Mouse (Mus musculus): Measurements from ENCODE around the gene Noxa1.

The Noxa1 gene

DNA sequence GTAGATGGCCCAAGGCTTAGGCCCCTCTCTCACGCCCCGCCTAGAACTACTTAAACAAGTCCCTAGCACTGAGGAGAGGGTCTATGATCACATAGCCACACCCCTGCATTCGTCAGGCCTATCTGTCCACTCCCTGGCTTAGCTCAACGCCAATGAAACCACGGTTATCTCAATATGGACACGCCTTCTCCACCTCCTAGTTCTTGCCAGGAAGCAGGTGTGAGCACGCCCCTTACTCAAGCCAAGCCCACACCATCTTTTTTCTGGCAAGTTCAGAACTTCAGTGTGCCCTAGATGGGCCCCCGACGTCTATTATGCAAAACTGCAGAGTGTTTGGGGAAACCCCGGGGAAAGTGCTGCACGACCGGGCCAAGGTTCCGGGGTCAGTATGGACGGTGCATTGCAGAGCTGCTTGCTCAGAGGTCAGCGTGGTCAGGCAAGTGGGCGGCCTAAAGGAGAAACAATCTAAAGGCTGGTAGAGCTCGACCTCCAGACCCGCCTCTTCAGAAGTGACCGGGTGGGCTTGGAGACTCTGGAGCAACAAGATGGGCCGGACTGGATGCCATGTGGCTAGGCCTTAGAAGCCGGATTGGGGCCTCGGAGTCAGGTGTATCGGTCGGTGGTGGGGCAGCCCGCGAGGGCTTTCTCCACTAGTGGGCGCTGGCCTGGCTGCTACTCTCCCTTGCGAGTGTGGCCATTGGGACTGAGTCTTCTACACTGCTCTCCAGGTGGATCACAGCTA lies at the start of gene Noxa1:
TSS of gene Noxa1 (minus strand) at position 41 of the 742 bp plus-strand sequence.
- no peak for DNase-seq

- DNase-seq: no peak
These were observed 47.0 kb upstream of the Noxa1 start for GRCm38 (mm10) chr2:25141921-25142320.

- no peak for DNase-seq
These were observed 46.2 kb upstream of the Noxa1 start for GRCm38 (mm10) chr2:25141185-25141584.

GRCm38 (mm10) chr2:25137832-25138231 lies 42.9 kb upstream of the Noxa1 start:
- DNase-seq: no peak

- no peak for DNase-seq
These were observed 36.7 kb upstream of the Noxa1 start for GRCm38 (mm10) chr2:25131601-25132000.

DNA sequence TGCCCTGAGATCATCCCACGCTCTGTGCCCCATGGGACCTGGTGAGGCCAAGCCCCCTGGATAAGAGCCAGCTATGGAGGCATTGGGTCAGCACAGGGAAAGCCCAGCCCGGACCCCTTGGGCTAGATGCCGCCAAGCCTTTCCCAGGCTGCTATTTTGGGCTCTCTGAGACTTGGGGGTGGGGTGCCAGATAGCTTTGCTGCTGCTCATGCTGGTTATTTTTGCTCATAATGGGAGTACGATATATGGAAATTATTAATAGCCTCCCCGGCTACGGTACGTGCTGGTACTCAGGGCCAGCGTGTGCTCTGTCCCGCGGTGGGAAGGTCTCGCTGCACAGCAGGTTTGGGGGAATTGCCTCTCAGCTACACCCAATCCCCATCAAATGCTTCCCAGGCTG lies 33.1 kb upstream of the Noxa1 start:
- DNase-seq: no peak

DNA sequence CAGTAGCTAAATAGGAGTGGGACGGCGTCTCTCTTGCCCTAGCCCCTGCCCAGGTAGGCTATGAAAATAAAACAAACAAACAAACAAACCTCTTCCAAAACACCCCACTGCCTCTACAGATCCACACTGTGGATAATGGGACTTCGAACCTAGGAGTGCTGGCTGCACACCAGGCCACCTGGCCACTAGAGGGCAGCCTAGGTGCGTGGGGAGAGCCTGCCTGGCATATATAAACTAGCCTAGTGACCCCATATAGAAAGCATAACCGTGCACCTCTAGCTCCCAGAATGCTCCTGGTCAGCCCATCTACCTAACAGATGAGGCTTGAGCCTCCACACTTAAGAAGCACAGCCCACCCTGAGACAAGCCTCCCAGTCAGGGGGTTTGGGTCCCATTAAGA lies 32.3 kb upstream of the Noxa1 start:
- DNase-seq: peak; percentile 47 to 73

DNA sequence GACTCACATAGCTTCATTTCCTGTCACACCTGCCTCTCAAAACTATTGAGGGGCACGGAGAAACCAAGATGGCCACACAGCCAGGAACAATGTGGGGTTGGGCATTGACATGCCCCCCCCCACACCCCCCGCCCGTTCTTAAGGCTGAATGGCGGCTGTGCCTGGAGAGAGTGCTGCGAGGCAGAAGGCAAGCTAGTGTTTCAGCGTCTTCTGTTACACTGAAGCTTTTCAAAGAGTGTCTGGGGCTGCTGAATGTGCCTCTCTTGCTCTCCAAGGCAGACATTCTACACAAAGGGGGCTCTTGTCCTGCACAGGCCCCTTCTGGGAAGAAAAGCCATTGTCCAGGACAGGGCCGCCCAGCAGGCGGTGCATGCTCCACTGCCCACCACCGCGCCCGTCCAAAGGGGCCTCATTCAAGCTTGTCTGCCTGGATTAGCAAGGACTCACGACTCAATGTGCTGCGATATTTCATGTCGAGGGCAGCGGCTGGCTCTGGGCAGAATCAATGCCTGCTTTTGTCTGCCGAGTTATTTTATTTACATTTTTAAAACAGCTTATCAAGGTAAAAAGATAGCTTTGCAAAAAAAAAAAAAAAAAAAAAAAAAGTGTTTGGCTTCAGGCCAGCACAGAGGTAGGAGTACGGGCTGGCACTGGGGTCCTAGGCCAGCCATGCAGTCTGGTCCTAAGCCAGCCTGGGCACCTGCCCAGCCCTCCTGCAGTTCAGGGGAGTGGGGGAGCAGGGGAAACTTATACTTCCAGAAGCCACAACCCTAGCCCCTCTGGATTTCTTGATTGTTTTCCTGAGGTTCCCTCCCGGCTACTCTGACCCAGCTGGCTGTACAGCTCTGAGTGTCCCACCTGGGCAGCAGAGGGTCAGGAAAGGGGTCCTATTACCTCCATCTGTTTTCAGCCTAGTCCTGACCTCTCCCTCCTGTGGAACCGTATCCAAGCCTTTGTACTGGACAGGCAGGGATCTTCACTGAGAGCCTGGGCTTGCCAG lies 31.4 kb upstream of the Noxa1 start:
- no peak for DNase-seq

- DNase-seq: no peak
These were observed 30.2 kb upstream of the Noxa1 start for GRCm38 (mm10) chr2:25125146-25125545.

DNA sequence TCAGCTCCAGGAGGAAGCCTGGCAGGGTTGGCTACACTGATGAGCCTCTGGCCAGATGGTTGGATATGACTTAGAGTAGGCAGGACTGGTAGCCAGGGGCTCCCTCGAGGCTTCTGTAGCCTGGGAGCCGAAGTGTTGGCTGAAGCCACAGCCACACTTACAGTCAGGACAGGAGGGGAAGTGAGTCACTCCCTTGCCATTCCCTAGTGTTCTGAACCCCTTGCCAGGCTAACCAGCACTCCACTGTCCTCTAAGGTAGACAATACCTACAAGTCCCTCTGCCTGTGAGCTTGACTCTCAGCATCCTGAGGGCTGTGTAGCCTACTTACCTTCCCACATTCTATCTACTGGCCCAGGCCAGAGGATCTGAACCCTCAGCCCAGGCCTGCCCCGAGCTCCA lies 29.5 kb upstream of the Noxa1 start:
- DNase-seq: no peak

DNA sequence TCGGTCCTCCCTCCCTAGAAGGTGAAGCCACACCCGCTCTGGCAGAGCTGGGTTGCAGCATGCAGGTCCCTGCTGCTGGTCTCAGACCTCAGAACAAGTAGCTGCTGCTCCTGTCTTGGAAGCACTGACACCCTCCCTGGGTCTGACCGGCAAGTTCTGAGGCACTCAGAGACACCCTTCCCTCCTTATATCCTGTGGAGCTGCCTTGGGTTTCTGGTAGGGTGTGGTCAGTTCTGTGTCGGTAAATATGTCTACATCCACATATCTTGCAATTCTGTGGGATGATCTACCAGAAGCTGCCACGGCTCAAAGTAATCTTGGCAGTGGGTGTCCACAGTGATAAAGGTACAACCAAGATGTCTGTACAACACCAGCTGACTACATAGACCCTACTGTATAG lies 28.6 kb upstream of the Noxa1 start:
- no peak for DNase-seq

GRCm38 (mm10) chr2:25122666-25123065 lies 27.7 kb upstream of the Noxa1 start:
- DNase-seq: no peak

DNA sequence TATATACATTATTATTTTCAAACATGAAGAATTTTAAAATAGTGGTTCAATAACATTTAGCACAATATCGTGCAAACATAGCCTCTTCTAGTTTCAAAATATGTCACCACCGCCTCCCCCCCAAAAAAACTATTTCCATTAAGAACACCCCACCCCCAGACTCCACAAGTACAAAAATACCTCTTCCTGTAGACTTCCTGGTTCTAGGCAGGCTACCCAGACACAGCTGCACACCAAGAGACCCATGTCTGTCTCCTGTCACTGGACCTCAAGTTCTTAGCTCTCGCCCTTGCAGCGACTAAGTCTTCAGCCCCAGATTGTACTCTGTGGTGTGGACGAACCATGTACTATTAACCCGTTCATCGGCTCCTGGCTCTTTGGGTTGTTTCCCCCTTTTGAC lies 26.0 kb upstream of the Noxa1 start:
- DNase-seq: no peak

DNA sequence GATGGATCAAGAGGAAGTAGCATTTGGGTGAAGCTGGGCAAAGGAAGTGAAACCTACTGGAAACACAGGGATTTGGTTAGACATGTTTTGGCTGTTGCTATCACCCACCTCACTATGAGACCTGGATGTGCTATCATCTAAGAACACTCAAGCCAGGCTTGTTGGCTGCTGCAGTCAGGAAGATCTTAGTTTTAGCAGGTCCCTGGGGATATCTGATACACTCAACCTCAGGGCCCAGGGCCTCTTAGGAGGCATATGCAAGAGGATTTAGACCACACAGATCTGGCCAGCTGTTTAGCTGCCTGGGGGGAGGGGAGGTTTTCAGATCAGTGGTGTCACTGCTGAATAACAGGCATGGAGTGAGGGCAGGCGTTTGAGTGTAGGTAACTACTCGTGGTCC lies 20.5 kb upstream of the Noxa1 start:
- DNase-seq: no peak

DNA sequence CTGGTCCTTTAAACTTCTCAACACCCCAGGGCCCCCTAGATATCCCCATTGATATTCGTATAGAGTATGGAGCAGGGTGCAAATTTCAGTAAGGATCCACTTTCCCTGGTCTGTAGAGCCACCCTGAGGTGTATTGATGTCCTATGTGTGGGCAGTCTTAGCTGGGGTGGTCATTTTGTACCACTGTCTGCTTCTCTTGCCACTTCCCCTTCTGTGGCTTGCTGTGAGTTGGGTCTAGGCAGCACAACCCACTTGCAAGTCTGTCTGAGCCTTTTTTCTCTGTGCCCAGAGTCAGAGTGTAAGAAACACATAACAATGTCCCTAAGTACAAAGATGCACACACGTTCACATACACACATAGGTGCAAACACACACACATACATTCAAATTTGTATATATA lies 19.4 kb upstream of the Noxa1 start:
- no peak for DNase-seq

- no peak for DNase-seq
These were observed 16.3 kb upstream of the Noxa1 start for GRCm38 (mm10) chr2:25111184-25111791.

DNA sequence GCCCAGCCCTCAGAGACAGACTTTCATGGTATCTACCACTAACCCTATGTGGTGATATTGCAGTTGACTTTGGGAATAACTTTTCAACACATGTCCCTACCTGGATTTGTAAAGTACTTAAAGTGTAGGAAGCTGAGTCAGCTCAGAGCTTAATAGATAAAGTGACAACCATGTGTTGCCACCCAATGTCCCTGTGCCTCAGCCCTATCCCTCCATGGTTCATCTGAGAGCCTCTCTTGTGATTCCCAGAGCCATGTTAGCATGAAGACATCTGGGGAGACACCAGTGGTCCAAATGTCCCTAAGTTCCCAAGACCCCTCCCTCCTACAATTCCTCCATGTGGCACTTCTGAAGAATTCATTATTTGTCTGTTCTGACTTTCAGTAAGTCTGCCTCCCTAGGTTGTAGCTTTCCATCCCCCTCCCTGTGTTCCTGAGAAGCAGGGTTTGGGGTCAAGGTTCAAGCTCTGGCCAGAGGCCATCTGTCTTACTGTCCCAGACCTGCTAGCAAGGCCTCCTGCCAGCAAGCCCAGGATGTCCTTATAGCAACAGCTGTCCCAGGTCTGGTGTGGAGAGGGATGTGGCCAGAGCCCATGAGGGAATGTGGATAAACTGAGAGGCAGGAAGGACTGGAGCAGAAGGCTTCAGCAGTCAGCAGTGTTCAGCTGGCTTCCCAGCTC lies 15.7 kb upstream of the Noxa1 start:
- no peak for DNase-seq

- DNase-seq: no peak
These were observed 14.5 kb upstream of the Noxa1 start for GRCm38 (mm10) chr2:25109487-25109886.

DNA sequence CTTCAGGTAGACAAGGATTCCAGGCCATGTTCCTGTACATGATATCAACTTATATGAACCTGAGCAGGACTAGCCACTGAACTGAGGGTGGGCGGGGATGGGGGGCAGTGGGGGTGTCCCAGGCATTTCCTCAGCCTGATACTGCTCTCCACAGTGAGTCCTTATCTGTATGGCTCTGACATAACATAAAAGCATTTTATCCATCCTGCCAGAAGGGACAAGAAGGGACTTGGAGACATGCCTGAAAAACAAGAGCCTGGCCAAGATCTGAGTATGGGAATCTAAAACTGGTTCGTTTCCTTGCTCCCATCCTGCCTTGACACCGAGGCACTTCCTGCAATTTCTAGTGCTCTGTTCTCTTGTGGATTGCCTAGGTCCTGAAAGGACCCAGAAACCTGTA lies 11.1 kb upstream of the Noxa1 start:
- no peak for DNase-seq

DNA sequence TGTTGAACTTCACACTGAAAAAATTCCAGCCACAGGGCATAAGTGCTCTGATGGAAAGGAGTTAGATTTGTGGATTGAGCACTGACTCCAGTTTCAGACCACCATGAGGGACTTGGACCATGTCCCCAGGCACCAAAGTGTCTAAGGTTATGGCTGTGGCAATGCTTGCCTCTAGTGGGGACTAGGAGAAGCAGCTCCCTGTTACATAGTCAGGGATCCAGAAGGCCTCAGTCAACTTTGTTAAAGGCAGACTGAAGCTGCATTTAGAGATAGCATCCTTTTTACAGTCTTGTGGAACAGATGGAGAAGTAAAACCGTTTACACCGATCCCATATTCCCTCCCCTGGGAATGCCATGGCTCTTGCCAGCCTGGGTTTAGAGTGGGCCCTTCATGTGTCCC lies 9.2 kb upstream of the Noxa1 start:
- no peak for DNase-seq

- no peak for DNase-seq
These were observed 4.8 kb upstream of the Noxa1 start for GRCm38 (mm10) chr2:25099703-25100102.

DNA sequence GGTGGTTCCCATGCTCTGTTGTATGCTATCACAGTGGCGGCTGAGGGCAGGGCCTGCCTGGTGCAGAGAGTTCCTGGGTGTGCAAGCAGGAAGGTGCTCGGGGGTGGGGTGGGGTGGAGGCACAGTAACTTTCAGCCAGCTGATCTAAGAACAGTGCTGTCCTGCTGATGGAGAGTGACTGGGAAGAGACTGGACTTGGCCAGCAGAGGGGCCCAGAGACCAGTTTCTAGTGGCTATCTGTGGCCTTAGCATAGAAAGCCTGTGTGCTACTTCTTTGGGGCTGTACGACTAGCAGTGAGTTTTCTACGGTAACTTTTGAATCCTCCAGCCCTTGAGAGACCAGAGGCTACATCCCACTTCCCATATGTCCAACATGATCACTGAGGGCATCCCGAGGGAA lies 4.0 kb upstream of the Noxa1 start:
- DNase-seq: no peak
